Mouse (Mus musculus) layer of hippocampus, postnatal 10 days (tissue): ENCODE data around the gene Ogdhl. TPM values are rescaled to one million over a fixed set of nuclear protein-coding genes. Genes with fewer than 3 reads are reported as not detected.
"Not testable (repeated sequence)": the region's sequence is repeated elsewhere in the genome, so short reads cannot be mapped to it uniquely, and the experiment has no call there.

Experiments
- DNase-seq, 2 experiments: peaks; one replicate each; pipeline ENCODE4 v3.0.0; 2021; ENCODE audit warnings: low spot score in 2 of 2
- long read RNA-seq: library from polyadenylated mRNA; stranded (forward); transcript quantifications from one replicate; pipeline ENCODE4 v2.0.0, GENCODE M21; 2023
- total RNA-seq, 2 experiments: library from RNA; stranded (reverse); gene quantifications; 2 replicates each; pipeline ENCODE4 v1.2.3; 2021

The Ogdhl gene
- total RNA-seq, result 10 to 100 TPM; 47.1 to 51.9 TPM
- long read RNA-seq, transcript Ogdhl-203 (24 exons, 3,723 nt), result major isoform, 20 of 32 reads
- long read RNA-seq, partial matches to known transcripts, result 6 of 32 reads
- long read RNA-seq, other reads (novel, unspliced or antisense), result 6 of 32 reads

- peak; percentile 73 to 83 for DNase-seq
Measured at GRCm38 (mm10) chr14:32321732-32322685, at the start of gene Ogdhl. Gene Ogdhl, plus strand, starts transcription at chr14:32322019.

DNA sequence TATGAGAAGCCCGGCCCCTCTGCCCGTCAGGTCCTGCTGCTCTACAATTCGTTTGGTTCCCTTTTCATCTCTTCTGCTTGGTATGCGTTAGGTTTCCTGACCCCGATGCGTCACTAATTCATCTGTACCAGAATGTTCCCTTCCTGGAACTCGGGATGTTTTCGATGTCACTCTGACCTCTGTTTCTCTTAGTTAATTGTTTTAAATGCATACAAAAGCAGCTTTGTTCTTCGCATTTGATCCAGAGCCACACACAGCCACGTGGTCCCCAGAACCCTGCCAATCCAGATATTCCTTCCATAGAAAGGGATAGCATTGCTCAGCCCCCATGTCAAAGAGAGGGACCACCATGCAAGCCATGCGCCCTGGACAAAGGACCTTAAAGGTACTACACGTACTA lies 20.2 kb upstream of the Ogdhl start:
- peak; percentile 22 to 44 for DNase-seq

DNA sequence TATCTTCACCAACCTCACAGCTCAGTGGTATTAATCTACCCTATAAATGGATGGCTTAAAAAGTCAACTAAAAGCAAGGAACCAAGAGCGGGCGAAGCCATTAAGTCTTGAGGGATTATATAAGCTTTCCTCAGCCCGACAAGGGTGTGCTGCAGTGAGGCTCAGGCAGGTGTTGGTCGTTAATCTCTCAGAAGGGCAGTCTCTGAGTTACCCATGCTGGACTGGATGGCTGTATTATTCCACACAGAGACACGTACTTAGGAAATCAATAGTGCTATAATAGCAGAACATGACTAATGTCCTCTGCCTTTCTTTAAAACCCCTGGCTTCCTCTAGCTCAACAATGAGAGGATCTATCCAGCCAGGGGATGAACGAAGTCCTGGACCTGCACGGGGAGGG lies 19.4 kb upstream of the Ogdhl start:
- DNase-seq, result no peak

- no peak for DNase-seq
Measured at GRCm38 (mm10) chr14:32304921-32305320, 16.9 kb upstream of the Ogdhl start.

DNA sequence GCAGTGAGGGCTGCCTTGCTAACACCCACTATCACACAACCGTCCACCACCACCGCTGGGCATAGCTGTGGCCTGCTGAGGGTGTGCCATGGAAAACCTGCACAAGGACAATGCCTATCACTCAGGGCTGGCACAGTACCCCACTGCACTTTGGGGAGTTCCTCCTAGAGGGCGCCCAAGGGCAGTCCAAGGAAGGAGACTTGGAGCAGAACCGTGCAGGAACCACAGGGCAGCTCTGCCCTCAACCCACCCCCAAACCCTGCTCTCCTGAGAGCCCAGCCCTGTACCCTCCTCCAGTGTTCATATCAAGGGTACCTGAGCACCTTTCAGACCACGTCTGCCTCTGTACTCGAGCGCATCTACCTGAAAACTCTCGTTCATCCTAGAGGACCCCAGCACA lies 11.9 kb upstream of the Ogdhl start:
- DNase-seq, result peak; percentile 80 to 81

DNA sequence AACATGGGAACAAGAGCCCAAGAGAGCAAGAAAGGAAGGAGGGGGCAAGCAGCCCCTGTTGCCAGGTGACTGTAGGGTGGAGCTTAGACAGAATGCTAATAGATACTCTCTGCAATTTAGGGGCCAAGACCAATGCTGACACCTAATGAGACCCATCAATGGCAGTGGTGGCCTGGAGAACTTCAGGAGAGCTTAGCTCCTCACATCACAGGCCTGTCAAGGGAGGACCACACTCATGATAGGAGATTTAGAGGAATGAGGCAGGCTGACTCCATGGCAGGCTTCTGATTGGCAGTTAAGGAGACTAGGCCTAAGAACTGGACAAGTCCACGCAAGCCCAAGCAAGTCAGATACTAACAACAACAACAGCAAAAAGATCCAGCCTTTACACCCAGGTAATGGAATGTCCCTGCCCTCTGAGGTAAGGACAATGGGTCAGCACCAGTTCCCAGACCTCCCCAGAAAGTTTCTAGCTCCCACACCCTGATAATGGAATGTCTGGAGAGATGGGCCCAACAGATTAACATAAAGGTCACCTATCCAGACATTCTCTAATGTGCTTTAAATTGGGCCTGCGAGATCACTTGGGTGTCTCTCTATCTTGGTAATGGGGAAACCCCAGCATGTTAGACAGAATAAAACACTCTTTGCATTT lies 10.3 kb upstream of the Ogdhl start:
- DNase-seq, result no peak

DNA sequence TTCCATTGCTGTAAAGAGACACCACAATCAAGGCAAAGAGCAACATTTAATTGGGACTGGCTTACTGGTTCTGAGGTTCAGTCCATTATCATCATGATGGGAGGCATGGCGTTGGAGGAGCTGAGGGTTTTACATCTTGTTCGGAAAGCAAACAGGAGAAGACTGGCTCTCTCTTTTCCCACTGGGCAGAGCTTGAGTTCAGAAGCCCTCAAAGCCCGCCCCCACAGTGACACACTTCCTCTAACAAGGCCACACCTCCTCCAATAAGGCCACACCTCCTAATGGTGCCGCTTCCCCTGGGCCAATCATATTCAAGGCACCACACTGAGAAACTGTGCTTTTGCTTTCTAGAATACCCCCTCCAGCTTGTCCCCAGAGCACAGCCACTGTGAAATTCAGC lies 4.0 kb upstream of the Ogdhl start:
- DNase-seq, result no peak

DNA sequence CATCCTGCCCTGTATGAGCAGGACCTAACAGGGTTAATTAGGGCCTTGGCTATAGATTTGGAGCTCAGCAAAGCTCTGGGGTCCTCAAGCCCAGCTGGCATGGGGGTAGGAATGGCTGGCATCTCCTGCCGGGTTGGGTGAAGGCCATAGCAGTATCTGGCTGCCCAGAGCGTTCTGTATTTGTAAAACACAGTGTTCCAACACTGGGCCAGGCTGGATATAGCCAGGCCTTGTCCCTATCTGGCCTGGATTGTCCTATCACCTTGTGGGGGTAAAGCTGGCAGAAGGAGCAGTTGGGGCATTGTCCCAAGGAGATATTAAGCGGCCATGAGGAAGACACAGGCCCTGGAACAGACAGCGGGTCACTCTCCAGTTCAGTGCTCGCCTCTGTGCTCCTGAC lies 1.4 kb downstream of the Ogdhl start:
- peak; percentile 35 to 55 for DNase-seq

DNA sequence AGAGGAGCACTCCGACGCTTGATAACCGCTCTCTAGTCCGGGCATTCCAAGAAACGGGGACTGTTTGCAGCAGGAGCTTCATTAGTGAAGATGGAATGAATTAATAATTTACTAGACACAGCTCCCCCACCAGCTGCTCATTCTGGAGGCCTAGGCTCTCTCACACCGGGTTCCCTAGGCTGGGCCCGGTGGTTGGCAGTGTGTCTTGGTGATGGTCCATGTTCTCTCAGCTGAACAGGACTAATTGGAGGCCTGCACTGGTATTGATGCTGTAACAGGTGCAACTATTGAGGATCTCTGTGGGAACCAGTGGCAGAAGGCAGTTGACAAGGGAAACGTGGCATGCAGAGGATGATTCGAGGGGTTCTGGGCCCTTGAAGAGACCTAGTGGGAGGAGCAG lies 5.5 kb downstream of the Ogdhl start:
- peak; percentile 62 to 63 for DNase-seq

DNA sequence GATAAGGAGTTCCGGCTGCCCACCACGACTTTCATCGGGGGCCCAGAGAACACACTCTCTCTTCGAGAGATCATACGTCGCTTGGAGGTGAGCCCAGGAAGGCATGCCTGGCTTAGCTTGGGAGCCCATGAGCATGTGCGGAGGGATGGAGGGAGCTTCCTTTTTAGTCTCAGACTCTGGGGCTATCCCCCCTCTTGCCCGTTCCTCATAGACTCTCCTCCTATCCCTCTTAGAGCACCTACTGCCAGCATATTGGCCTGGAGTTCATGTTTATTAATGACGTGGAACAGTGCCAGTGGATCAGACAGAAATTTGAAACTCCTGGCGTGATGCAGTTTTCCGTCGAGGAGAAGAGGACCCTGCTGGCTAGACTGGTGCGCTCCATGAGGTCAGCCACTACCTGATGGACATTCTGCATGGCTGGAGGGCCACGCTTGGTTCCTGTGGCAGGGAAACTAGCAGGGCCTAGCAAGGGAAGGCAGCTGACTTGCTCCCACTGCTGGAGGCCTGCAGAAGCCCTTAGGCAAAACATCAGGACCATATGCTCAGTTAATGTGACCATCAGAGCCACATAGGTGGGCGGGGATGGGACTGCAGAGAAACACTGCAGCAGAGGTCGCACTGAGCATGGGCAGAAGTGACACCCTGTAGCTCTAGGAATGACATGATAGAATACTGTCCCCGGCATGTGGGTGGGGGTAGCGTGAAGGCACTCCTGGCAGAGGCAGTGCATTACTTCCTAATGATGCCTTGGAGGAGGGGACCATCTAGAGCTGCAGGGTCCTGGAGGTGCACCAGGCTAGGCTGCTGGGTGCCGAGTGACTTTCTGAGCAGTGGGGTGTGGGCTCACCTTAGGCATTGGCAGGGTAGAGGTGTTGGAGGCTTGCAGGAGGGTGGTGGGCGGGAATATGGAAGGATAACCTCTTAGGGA lies 11.0 kb downstream of the Ogdhl start:
- DNase-seq, result no peak

- DNase-seq, result no peak
Measured at GRCm38 (mm10) chr14:32336021-32336420, 14.2 kb downstream of the Ogdhl start.

DNA sequence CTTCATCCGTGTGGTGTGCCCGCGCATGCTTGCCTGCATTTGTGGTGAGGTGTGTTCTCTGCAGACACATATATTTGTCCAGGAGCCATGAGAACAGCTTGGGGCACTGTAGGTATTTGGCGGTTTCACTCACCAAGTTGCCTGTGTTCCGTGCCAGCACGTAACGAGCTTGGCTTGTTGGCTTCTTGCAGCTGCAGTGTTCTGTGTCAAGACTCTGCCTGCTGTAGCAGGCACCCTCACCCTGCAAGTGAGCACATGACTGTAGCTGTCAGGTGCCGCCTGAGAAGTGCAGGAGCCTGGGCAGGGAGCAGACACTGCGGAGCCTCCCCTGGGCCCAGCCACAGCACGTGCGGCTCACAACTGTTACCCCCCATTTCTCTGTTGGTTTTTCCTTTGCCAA lies 14.7 kb downstream of the Ogdhl start:
- no peak for DNase-seq

- DNase-seq, result no peak
Measured at GRCm38 (mm10) chr14:32341823-32342222, 20.0 kb downstream of the Ogdhl start.

GRCm38 (mm10) chr14:32344176-32344575 lies 22.4 kb downstream of the Ogdhl start:
- no peak for DNase-seq

- no peak for DNase-seq
Measured at GRCm38 (mm10) chr14:32344694-32345093, 22.9 kb downstream of the Ogdhl start.

DNA sequence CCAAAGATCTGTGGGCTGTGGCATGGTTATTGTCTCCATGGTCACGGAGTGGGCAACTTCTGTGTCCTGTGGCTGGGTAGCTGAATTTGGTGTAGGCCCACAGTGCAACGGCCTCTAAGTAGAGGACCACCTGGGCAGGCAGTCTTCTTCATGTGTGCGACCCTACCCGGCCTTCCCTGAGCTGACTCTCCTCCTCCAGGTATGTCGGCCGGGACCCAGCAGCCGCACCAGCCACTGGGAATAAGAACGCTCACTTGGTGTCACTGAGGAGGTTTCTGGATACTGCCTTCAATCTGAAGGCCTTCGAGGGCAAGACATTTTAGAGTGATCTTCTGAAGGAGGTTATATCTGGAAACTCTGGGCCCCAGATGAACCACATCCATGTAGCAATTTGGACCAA lies 25.5 kb downstream of the Ogdhl start:
- no peak for DNase-seq

- DNase-seq, result not testable (repeated sequence)
Measured at GRCm38 (mm10) chr14:32351181-32351920, 29.5 kb downstream of the Ogdhl start.

DNA sequence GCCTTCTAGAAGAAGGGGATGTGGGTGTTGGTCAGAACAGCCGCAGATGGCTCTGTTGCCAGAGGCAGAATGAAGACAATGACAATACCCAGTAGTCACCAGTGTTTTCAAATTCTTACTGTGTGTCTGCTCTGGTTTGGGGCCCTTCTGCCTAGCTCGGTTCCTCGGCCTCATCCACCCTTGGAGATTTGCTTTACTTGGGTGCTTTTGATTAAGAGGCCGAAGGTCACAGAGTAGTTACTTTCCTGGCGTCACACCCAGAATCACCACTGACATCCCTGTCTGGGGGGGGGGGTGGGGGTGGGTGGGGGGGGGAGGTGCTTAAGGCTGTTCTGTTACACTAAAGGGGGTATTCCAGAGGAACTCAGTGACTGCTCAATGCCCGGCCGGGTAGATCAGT lies 42.5 kb downstream of the Ogdhl start:
- no peak for DNase-seq

GRCm38 (mm10) chr14:32369756-32370155 lies 47.9 kb downstream of the Ogdhl start:
- DNase-seq, result no peak

DNA sequence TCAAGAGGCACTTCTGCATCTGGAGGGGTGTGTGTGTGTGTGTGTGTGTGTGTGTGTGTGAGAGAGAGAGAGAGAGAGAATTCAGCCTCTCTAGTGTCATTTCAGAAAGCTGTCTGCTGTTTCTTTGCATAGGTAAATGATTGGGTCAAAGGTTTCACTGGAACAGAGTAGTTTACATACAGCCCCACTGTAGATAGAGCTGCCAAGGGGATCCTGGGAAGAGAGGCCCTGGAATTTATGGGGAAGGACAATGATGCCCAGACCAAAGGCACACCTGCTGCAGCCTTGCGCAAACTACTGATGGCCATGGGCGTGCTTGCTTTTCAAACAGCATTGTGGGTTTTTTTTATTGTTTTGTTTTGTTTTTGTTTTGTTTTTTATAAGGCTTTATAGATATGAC lies 50.7 kb downstream of the Ogdhl start:
- DNase-seq, result no peak
